Mouse (Mus musculus): ENCODE results near the gene Tbcc.

Gene Tbcc

GRCm38 (mm10) chr17:46866836-46867235 is 23.6 kb upstream of the Tbcc start:
- peak; percentile 87 to 89 for DNase-seq (ENCODE audit: inconsistent age in 2 of 2, low spot score in 1 of 2)

- DNase-seq (ENCODE audit: inconsistent age in 2 of 2, low spot score in 1 of 2): no peak
Measured at GRCm38 (mm10) chr17:46870204-46870798, 20.2 kb upstream of the Tbcc start.

GRCm38 (mm10) chr17:46870913-46871312 is 19.6 kb upstream of the Tbcc start:
- DNase-seq (ENCODE audit: inconsistent age in 2 of 2, low spot score in 1 of 2): no peak

- no peak for DNase-seq (ENCODE audit: inconsistent age in 2 of 2, low spot score in 1 of 2)
Measured at GRCm38 (mm10) chr17:46872806-46873205, 17.7 kb upstream of the Tbcc start.

- DNase-seq (ENCODE audit: inconsistent age in 2 of 2, low spot score in 1 of 2): peak; percentile 75 to 90
Measured at GRCm38 (mm10) chr17:46874133-46874532, 16.4 kb upstream of the Tbcc start.

GRCm38 (mm10) chr17:46875626-46876025 is 14.9 kb upstream of the Tbcc start:
- DNase-seq (ENCODE audit: inconsistent age in 2 of 2, low spot score in 1 of 2): peak in 1 of 2 experiments; percentile 42

GRCm38 (mm10) chr17:46876371-46876950 is 14.0 kb upstream of the Tbcc start:
- peak in 1 of 2 experiments; percentile 32 for DNase-seq (ENCODE audit: inconsistent age in 2 of 2, low spot score in 1 of 2)

GRCm38 (mm10) chr17:46877061-46877460 is 13.4 kb upstream of the Tbcc start:
- no peak for DNase-seq (ENCODE audit: inconsistent age in 2 of 2, low spot score in 1 of 2)

GRCm38 (mm10) chr17:46879841-46880311 is 10.6 kb upstream of the Tbcc start:
- DNase-seq (ENCODE audit: inconsistent age in 2 of 2, low spot score in 1 of 2): peak; percentile 66 to 82

GRCm38 (mm10) chr17:46880322-46880721 is 10.2 kb upstream of the Tbcc start:
- no peak for DNase-seq (ENCODE audit: inconsistent age in 2 of 2, low spot score in 1 of 2)

GRCm38 (mm10) chr17:46881728-46882127 is 8.8 kb upstream of the Tbcc start:
- no peak for DNase-seq (ENCODE audit: inconsistent age in 2 of 2, low spot score in 1 of 2)

- DNase-seq (ENCODE audit: inconsistent age in 2 of 2, low spot score in 1 of 2): no peak
Measured at GRCm38 (mm10) chr17:46883107-46883506, 7.4 kb upstream of the Tbcc start.

GRCm38 (mm10) chr17:46884766-46885165 is 5.7 kb upstream of the Tbcc start:
- DNase-seq (ENCODE audit: inconsistent age in 2 of 2, low spot score in 1 of 2): no peak

- DNase-seq (ENCODE audit: inconsistent age in 2 of 2, low spot score in 1 of 2): no peak
Measured at GRCm38 (mm10) chr17:46885218-46885909, 5.1 kb upstream of the Tbcc start.

GRCm38 (mm10) chr17:46885910-46886643 is 4.4 kb upstream of the Tbcc start:
- no peak for DNase-seq (ENCODE audit: inconsistent age in 2 of 2, low spot score in 1 of 2)

- peak; percentile 59 to 85 for DNase-seq (ENCODE audit: inconsistent age in 2 of 2, low spot score in 1 of 2)
Measured at GRCm38 (mm10) chr17:46888511-46889212, 1.8 kb upstream of the Tbcc start.

- DNase-seq (ENCODE audit: inconsistent age in 2 of 2, low spot score in 1 of 2): peak; percentile 88 to 95
Measured at GRCm38 (mm10) chr17:46889450-46890084, 917 bp upstream of the Tbcc start.

GRCm38 (mm10) chr17:46890843-46891594 is 535 bp downstream of the Tbcc start:
- DNase-seq (ENCODE audit: inconsistent age in 2 of 2, low spot score in 1 of 2): peak in 1 of 2 experiments; percentile 33

- DNase-seq (ENCODE audit: inconsistent age in 2 of 2, low spot score in 1 of 2): no peak
Measured at GRCm38 (mm10) chr17:46895426-46895825, 4.9 kb downstream of the Tbcc start.
